In genomic region chr8:56883449-56883848, GRCm38 (mm10) we compare ENCODE assay signal across 12 mouse cellular contexts.
A peak's percentile ranks its signal among the peaks of the same experiment; 100 is the strongest.
DNase-seq lines count a peak whose midpoint lies in the region; ATAC-seq and TF ChIP-seq lines count a peak whose summit lies in the region.
"Had no signal": no experiment of that assay in that cellular context is flagged by ENCODE, and none has a peak within 500 bp of the region (broad histone marks: within the 10 kb centered on the region; RNA-seq: fewer than 3 reads in every experiment).

No protein-coding gene starts in this region.

- no peak for TF ChIP-seq CTCF in midbrain, postnatal 0 days (IDR thresholded peaks at IDR 0.05)
- TF ChIP-seq CTCF in heart, adult 2 months (IDR thresholded peaks at IDR 0.05): no peak

- no peak overlapping the region for H3K9ac ChIP-seq in midbrain, embryonic 11.5 days (ENCODE audit: low read length)
- H3K9ac ChIP-seq in midbrain, postnatal 0 days (replicated peaks; ENCODE audit: low read length, poor library complexity, severe bottlenecking): no peak overlapping the region
- H3K9ac ChIP-seq in heart, adult 2 months (ENCODE audit: low read depth, low read length): peak overlapping the region; percentile 38; the same call in 1 of the 2 replicates
- H3K9ac ChIP-seq in stomach, embryonic 15.5 days: no peak overlapping the region
- no peak overlapping the region for H3K9ac ChIP-seq in hindbrain, embryonic 16.5 days (ENCODE audit: low read depth, low read length)

- no peaks in the 10 kb centered on the region for H3K9me3 ChIP-seq in midbrain, embryonic 11.5 days (ENCODE audit: control insufficient read depth, low read length)
- H3K9me3 ChIP-seq in midbrain, postnatal 0 days (ENCODE audit: low read length): no peaks in the 10 kb centered on the region
- H3K9me3 ChIP-seq in stomach, embryonic 15.5 days: no peaks in the 10 kb centered on the region
- no peaks in the 10 kb centered on the region for H3K9me3 ChIP-seq in hindbrain, embryonic 16.5 days (ENCODE audit: control insufficient read depth, low read length)
- H3K9me3 ChIP-seq: G1E; hindbrain, embryonic 10.5 days had no signal

- intact Hi-C loops in heart, adult 2 months (cut with DNase I): loop anchor here (5.0 to 10.0 kb wide), 4 partner anchors 201 to 541 kb away; no protein-coding TSS in a partner anchor
- intact Hi-C loops in heart, postnatal 36 days (cut with DNase I): loop anchor here (5.0 to 10.0 kb wide), 6 partner anchors 201 to 651 kb away; no protein-coding TSS in a partner anchor

- ATAC-seq in midbrain, embryonic 11.5 days (ENCODE audit: low FRiP score): peak; percentile 40; the same call in 1 of the 2 replicates
- ATAC-seq in midbrain, postnatal 0 days (ENCODE audit: low FRiP score): no peak
- peak; percentile 56; the same call in 1 of the 2 replicates for ATAC-seq in stomach, embryonic 15.5 days (ENCODE audit: insufficient read depth, low FRiP score, low read depth)
- ATAC-seq in hindbrain, embryonic 16.5 days: no peak
- ATAC-seq: forebrain, embryonic 14.5 days had no signal

- H3K27ac ChIP-seq in midbrain, embryonic 11.5 days (ENCODE audit: low read depth, low read length): no peak overlapping the region
- H3K27ac ChIP-seq in midbrain, postnatal 0 days (ENCODE audit: low read depth, low read length): no peak overlapping the region
- H3K27ac ChIP-seq in heart, adult 2 months: no peak overlapping the region; the same call in 1 of the 2 replicates
- H3K27ac ChIP-seq in stomach, embryonic 15.5 days: no peak overlapping the region
- H3K27ac ChIP-seq in hindbrain, embryonic 16.5 days (ENCODE audit: low read depth, low read length): no peak overlapping the region
- H3K27ac ChIP-seq: hindbrain, embryonic 10.5 days had no signal

- H3K4me1 ChIP-seq in midbrain, embryonic 11.5 days (ENCODE audit: control insufficient read depth, insufficient read depth, low read length): no peaks in the 10 kb centered on the region
- H3K4me1 ChIP-seq in midbrain, postnatal 0 days (ENCODE audit: insufficient read depth, low read length): no peaks in the 10 kb centered on the region
- H3K4me1 ChIP-seq in heart, adult 2 months (ENCODE audit: control insufficient read depth, insufficient read depth, low read length): no peaks in the 10 kb centered on the region
- H3K4me1 ChIP-seq in stomach, embryonic 15.5 days: no peaks in the 10 kb centered on the region
- H3K4me1 ChIP-seq in hindbrain, embryonic 16.5 days (ENCODE audit: control insufficient read depth, insufficient read depth, low read depth, low read length): no peaks in the 10 kb centered on the region
- H3K4me1 ChIP-seq: hindbrain, embryonic 10.5 days had no signal

- no peaks in the 10 kb centered on the region for H3K79me2 ChIP-seq in heart, adult 2 months (replicated peaks; ENCODE audit: control insufficient read depth, insufficient read depth, low read length)

- H3K27me3 ChIP-seq in midbrain, embryonic 11.5 days (ENCODE audit: control insufficient read depth, insufficient read depth, low read length): no peaks in the 10 kb centered on the region
- no peaks in the 10 kb centered on the region for H3K27me3 ChIP-seq in midbrain, postnatal 0 days (ENCODE audit: insufficient read depth, low read length)
- no peaks in the 10 kb centered on the region for H3K27me3 ChIP-seq in heart, adult 2 months (ENCODE audit: control insufficient read depth, insufficient read depth, low read length)
- H3K27me3 ChIP-seq in stomach, embryonic 15.5 days (replicated peaks): no peaks in the 10 kb centered on the region
- no peaks in the 10 kb centered on the region for H3K27me3 ChIP-seq in hindbrain, embryonic 16.5 days (replicated peaks; ENCODE audit: control insufficient read depth, insufficient read depth, low read length)

- no peak overlapping the region for H3K4me3 ChIP-seq in midbrain, embryonic 11.5 days (ENCODE audit: low read depth, low read length)
- no peak overlapping the region for H3K4me3 ChIP-seq in midbrain, postnatal 0 days (ENCODE audit: low read depth, low read length)
- H3K4me3 ChIP-seq in heart, adult 2 months: no peak overlapping the region
- H3K4me3 ChIP-seq in stomach, embryonic 15.5 days (replicated peaks): no peak overlapping the region
- no peak overlapping the region for H3K4me3 ChIP-seq in hindbrain, embryonic 16.5 days (ENCODE audit: low read length)
- H3K4me3 ChIP-seq: hindbrain, embryonic 10.5 days had no signal

- no peak for TF ChIP-seq EP300 in heart, adult 2 months (IDR thresholded peaks at IDR 0.05; ENCODE audit: insufficient read depth, low read depth, low read length)

- 41% methylated on average over 8 of the region's 8 CpGs for WGBS in midbrain, embryonic 11.5 days
- WGBS in midbrain, postnatal 0 days: 47% methylated on average over 8 of the region's 8 CpGs
- 25% methylated on average over 8 of the region's 8 CpGs for WGBS in heart, adult 2 months
- WGBS in stomach, embryonic 15.5 days: 11% methylated on average over 8 of the region's 8 CpGs
- WGBS in hindbrain, embryonic 16.5 days: 65% methylated on average over 8 of the region's 8 CpGs

- H3K36me3 ChIP-seq in midbrain, embryonic 11.5 days (ENCODE audit: control insufficient read depth, insufficient read depth, low read length): no peaks in the 10 kb centered on the region
- no peaks in the 10 kb centered on the region for H3K36me3 ChIP-seq in midbrain, postnatal 0 days (ENCODE audit: insufficient read depth, low read length)
- no peaks in the 10 kb centered on the region for H3K36me3 ChIP-seq in heart, adult 2 months (ENCODE audit: control insufficient read depth, insufficient read depth, low read length)
- no peaks in the 10 kb centered on the region for H3K36me3 ChIP-seq in stomach, embryonic 15.5 days
- no peaks in the 10 kb centered on the region for H3K36me3 ChIP-seq in hindbrain, embryonic 16.5 days (ENCODE audit: control insufficient read depth, insufficient read depth, low read length)
- H3K36me3 ChIP-seq: G1E; hindbrain, embryonic 10.5 days had no signal

- TF ChIP-seq POLR2A in heart, adult 2 months (IDR thresholded peaks at IDR 0.05; ENCODE audit: insufficient read depth, low read depth, low read length): no peak

- no peak for DNase-seq in midbrain, embryonic 11.5 days (ENCODE audit: low spot score, missing footprints)
- no peak for DNase-seq in midbrain, postnatal 0 days (ENCODE audit: low spot score)
- peak; percentile 12 to 27 for DNase-seq in heart, adult 2 months
- DNase-seq in heart, postnatal 36 days: peak; percentile 4 to 6
- DNase-seq in urinary bladder, postnatal 4 days (ENCODE audit: low spot score in 2 of 2): no peak
- DNase-seq: adrenal gland, adult 8-10 months; cerebellum, postnatal 25 days had no signal

- no peak overlapping the region for H3K4me2 ChIP-seq in midbrain, embryonic 11.5 days
- H3K4me2 ChIP-seq in midbrain, postnatal 0 days (ENCODE audit: low read depth, low read length, poor library complexity, severe bottlenecking): no peak overlapping the region
- H3K4me2 ChIP-seq in stomach, embryonic 15.5 days: no peak overlapping the region
- no peak overlapping the region for H3K4me2 ChIP-seq in hindbrain, embryonic 16.5 days (ENCODE audit: low read length)

Comparison
In these comparisons a context has a peak if more than half of its experiments do, and no peak if none do; other contexts are left out.
1. ATAC-seq: peak in midbrain, embryonic 11.5 days (single experiment) and stomach, embryonic 15.5 days (single experiment); none in midbrain, postnatal 0 days (single experiment) and hindbrain, embryonic 16.5 days (single experiment).
2. DNase-seq: peak in heart, adult 2 months (2 of 2) and heart, postnatal 36 days (2 of 2); none in midbrain, embryonic 11.5 days (single experiment), midbrain, postnatal 0 days (single experiment) and urinary bladder, postnatal 4 days (0 of 2).